Mouse (Mus musculus) embryonic facial prominence, embryonic 13.5 days (tissue): ENCODE results near the gene Jkamp. TPM values are rescaled to one million over a fixed set of nuclear protein-coding genes. Genes with fewer than 3 reads are reported as not detected.
A peak's percentile ranks its signal among the peaks of the same experiment; 100 is the strongest.
"Not testable (repeated sequence)": the region's sequence is repeated elsewhere in the genome, so short reads cannot be mapped to it uniquely, and the experiment has no call there.

Experiments
- ATAC-seq: fragments of 200-750 bp; cut with Nextera tagmentation; 2 replicates; pipeline ENCODE4 v1.8.0; 2017; ENCODE audit warnings: low read depth; ENCODE audit not compliant: insufficient number of reproducible peaks, insufficient read depth, low FRiP score, low TSS enrichment
- H3K27ac ChIP-seq: fragments of 300-500 bp; sonication (generic); 2 replicates; pipeline ENCODE4 v1.5.1; 2015; ENCODE audit warnings: moderate library complexity, mild to moderate bottlenecking, inconsistent platforms
- H3K27me3 ChIP-seq: fragments of 300-500 bp; sonication (generic); 2 replicates; pipeline ENCODE4 v1.6.1; 2015; ENCODE audit warnings: mild to moderate bottlenecking, inconsistent platforms
- H3K36me3 ChIP-seq: fragments of 300-500 bp; sonication (generic); 2 replicates; pipeline ENCODE4 v1.6.1; 2015; ENCODE audit warnings: mild to moderate bottlenecking, inconsistent platforms
- H3K4me1 ChIP-seq: fragments of 300-500 bp; sonication (generic); 2 replicates; pipeline ENCODE4 v1.6.1; 2015; ENCODE audit warnings: inconsistent platforms
- H3K4me2 ChIP-seq: fragments of 300-500 bp; sonication (generic); 2 replicates; pipeline ENCODE4 v1.6.1; 2015; ENCODE audit warnings: moderate library complexity, mild to moderate bottlenecking, inconsistent platforms
- H3K4me3 ChIP-seq: fragments of 300-500 bp; sonication (generic); 2 replicates; pipeline ENCODE4 v1.5.1; 2015; ENCODE audit warnings: mild to moderate bottlenecking, inconsistent platforms
- H3K9ac ChIP-seq: fragments of 300-500 bp; sonication (generic); 2 replicates; pipeline ENCODE4 v1.6.1; 2015; ENCODE audit warnings: mild to moderate bottlenecking, inconsistent platforms
- H3K9me3 ChIP-seq: fragments of 300-500 bp; sonication (generic); 2 replicates; pipeline ENCODE4 v1.6.1; 2016; ENCODE audit warnings: inconsistent platforms
- WGBS: fragments of 180-500 bp; shearing (Covaris S2); methylation state at CpG from one replicate; pipeline ENCODE4 v1.1.7; 2015; ENCODE audit warnings: mixed read lengths; 5-methylcytosine and 5-hydroxymethylcytosine counted together
- polyA plus RNA-seq: library from polyadenylated mRNA; unstranded; fragments of >200 nt; fragmentation: Nextera tagmentation; extraction: Ambion mirVana; gene quantifications from 2 replicates; pipeline ENCODE4 v1.2.1, GENCODE M21; 2015

Gene Jkamp
- polyA plus RNA-seq = 75.3 and 85.3 TPM in 2 replicates

- H3K36me3 ChIP-seq = peaks cover 4% of the 10 kb centered on the region
- peak; percentile 96 for ATAC-seq
- peaks cover 40% of the 10 kb centered on the region for H3K4me1 ChIP-seq
- H3K27me3 ChIP-seq = no peaks in the 10 kb centered on the region
- H3K27ac ChIP-seq = peak within 1 kb of the TSS; percentile 94
- H3K4me3 ChIP-seq = peak within 1 kb of the TSS; percentile 74
- WGBS = under 1% methylated on average over 56 of the region's 60 CpGs
- H3K4me2 ChIP-seq = peak within 1 kb of the TSS; percentile 91
- H3K9me3 ChIP-seq = no peaks in the 10 kb centered on the region
- peak within 1 kb of the TSS; percentile 87 for H3K9ac ChIP-seq
Measured at GRCm38 (mm10) chr12:72085329-72086165, at the start of gene Jkamp, which contains the start of gene L3hypdh. Gene Jkamp (plus strand): TSS chr12:72085589. Gene L3hypdh (minus strand): TSS chr12:72085439.

- H3K9ac ChIP-seq = no peak overlapping the region
- H3K9me3 ChIP-seq = no peaks in the 10 kb centered on the region
- H3K4me1 ChIP-seq = no peaks in the 10 kb centered on the region
- no peak overlapping the region for H3K27ac ChIP-seq
- WGBS = 70% methylated on average over 9 of the region's 9 CpGs
- ATAC-seq = no peak
- no peak overlapping the region for H3K4me3 ChIP-seq
- no peak overlapping the region for H3K4me2 ChIP-seq
- no peaks in the 10 kb centered on the region for H3K27me3 ChIP-seq
- H3K36me3 ChIP-seq = no peaks in the 10 kb centered on the region
Measured at GRCm38 (mm10) chr12:72036097-72036661, 49.2 kb upstream of the Jkamp start.

GRCm38 (mm10) chr12:72037049-72037448 lies 48.3 kb upstream of the Jkamp start:
- no peaks in the 10 kb centered on the region for H3K4me1 ChIP-seq
- no peak overlapping the region for H3K27ac ChIP-seq
- H3K9ac ChIP-seq = no peak overlapping the region
- no peaks in the 10 kb centered on the region for H3K36me3 ChIP-seq
- WGBS = 78% methylated on average over 6 of the region's 6 CpGs
- no peaks in the 10 kb centered on the region for H3K27me3 ChIP-seq
- H3K4me2 ChIP-seq = no peak overlapping the region
- no peak for ATAC-seq
- H3K9me3 ChIP-seq = no peaks in the 10 kb centered on the region
- H3K4me3 ChIP-seq = no peak overlapping the region

- no peaks in the 10 kb centered on the region for H3K27me3 ChIP-seq
- no peak overlapping the region for H3K27ac ChIP-seq
- ATAC-seq = no peak
- H3K9ac ChIP-seq = no peak overlapping the region
- 53% methylated on average over 2 of the region's 2 CpGs for WGBS
- no peak overlapping the region for H3K4me3 ChIP-seq
- no peak overlapping the region for H3K4me2 ChIP-seq
- no peaks in the 10 kb centered on the region for H3K9me3 ChIP-seq
- H3K36me3 ChIP-seq = no peaks in the 10 kb centered on the region
- no peaks in the 10 kb centered on the region for H3K4me1 ChIP-seq
Measured at GRCm38 (mm10) chr12:72038866-72039265, 46.5 kb upstream of the Jkamp start.

- Histone ChIP-seq H3K9me3 (no peaks in the 10 kb centered on the region), H3K27ac (no peak overlapping the region), H3K4me2 (no peak overlapping the region), H3K9ac (no peak overlapping the region), H3K4me3 (no peak overlapping the region), H3K4me1 (no peaks in the 10 kb centered on the region), H3K27me3 (no peaks in the 10 kb centered on the region), H3K36me3 (no peaks in the 10 kb centered on the region)
- 68% methylated on average over 8 of the region's 8 CpGs for WGBS
- no peak for ATAC-seq
Measured at GRCm38 (mm10) chr12:72039501-72039900, 45.9 kb upstream of the Jkamp start.

GRCm38 (mm10) chr12:72041238-72041637 lies 44.2 kb upstream of the Jkamp start:
- ATAC-seq = no peak
- H3K9ac ChIP-seq = no peak overlapping the region
- H3K27me3 ChIP-seq = no peaks in the 10 kb centered on the region
- WGBS = 89% methylated on average over 3 of the region's 3 CpGs
- no peaks in the 10 kb centered on the region for H3K36me3 ChIP-seq
- H3K4me3 ChIP-seq = no peak overlapping the region
- H3K9me3 ChIP-seq = no peaks in the 10 kb centered on the region
- H3K4me1 ChIP-seq = no peaks in the 10 kb centered on the region
- H3K4me2 ChIP-seq = no peak overlapping the region
- H3K27ac ChIP-seq = no peak overlapping the region

- Histone ChIP-seq H3K4me2 (no peak overlapping the region), H3K9me3 (0 out of 2 replicates have a peak, but pooled peaks cover 5% of the 10 kb centered on the region), H3K27ac (no peak overlapping the region), H3K27me3 (no peaks in the 10 kb centered on the region; the same call in 1 of the 2 replicates), H3K9ac (no peak overlapping the region), H3K4me1 (no peaks in the 10 kb centered on the region), H3K36me3 (no peaks in the 10 kb centered on the region), H3K4me3 (no peak overlapping the region)
- 4% methylated on average over 2 of the region's 2 CpGs for WGBS
- no peak for ATAC-seq
Measured at GRCm38 (mm10) chr12:72047513-72047912, 37.9 kb upstream of the Jkamp start.

- not testable (repeated sequence) for H3K4me1 ChIP-seq, H3K9me3 ChIP-seq, H3K27ac ChIP-seq, H3K4me2 ChIP-seq, H3K4me3 ChIP-seq, ATAC-seq, H3K36me3 ChIP-seq, H3K27me3 ChIP-seq, H3K9ac ChIP-seq
- WGBS = 87% methylated on average over 5 of the region's 5 CpGs
Measured at GRCm38 (mm10) chr12:72050156-72050555, 35.2 kb upstream of the Jkamp start.

- no peaks in the 10 kb centered on the region for H3K36me3 ChIP-seq
Measured at GRCm38 (mm10) chr12:72050821-72051220, 34.6 kb upstream of the Jkamp start.

GRCm38 (mm10) chr12:72052571-72052970 lies 32.8 kb upstream of the Jkamp start:
- Histone ChIP-seq H3K36me3 (no peaks in the 10 kb centered on the region), H3K27ac (no peak overlapping the region), H3K4me3 (no peak overlapping the region), H3K4me1 (no peaks in the 10 kb centered on the region), H3K9ac (no peak overlapping the region), H3K27me3 (no peaks in the 10 kb centered on the region; the same call in 1 of the 2 replicates), H3K9me3 (0 out of 2 replicates have a peak, but pooled peaks cover 5% of the 10 kb centered on the region), H3K4me2 (no peak overlapping the region)
- 76% methylated on average over 6 of the region's 6 CpGs for WGBS
- ATAC-seq = no peak

More at GRCm38 (mm10) chr12:72050821-72051220, 34.6 kb upstream of the Jkamp start:
- Histone ChIP-seq H3K27ac (no peak overlapping the region), H3K9me3 (0 out of 2 replicates have a peak, but pooled peaks cover 5% of the 10 kb centered on the region), H3K27me3 (no peaks in the 10 kb centered on the region; the same call in 1 of the 2 replicates), H3K4me3 (no peak overlapping the region), H3K4me1 (no peaks in the 10 kb centered on the region), H3K9ac (no peak overlapping the region), H3K4me2 (no peak overlapping the region)
- ATAC-seq = no peak
- WGBS = 85% methylated on average over 4 of the region's 4 CpGs

GRCm38 (mm10) chr12:72053303-72053702 lies 32.1 kb upstream of the Jkamp start:
- Histone ChIP-seq H3K4me3 (no peak overlapping the region), H3K9ac (no peak overlapping the region), H3K36me3 (no peaks in the 10 kb centered on the region), H3K9me3 (0 out of 2 replicates have a peak, but pooled peaks cover 5% of the 10 kb centered on the region), H3K27ac (no peak overlapping the region), H3K4me1 (no peaks in the 10 kb centered on the region), H3K27me3 (no peaks in the 10 kb centered on the region; the same call in 1 of the 2 replicates), H3K4me2 (no peak overlapping the region)
- ATAC-seq = no peak
- 40% methylated on average over 6 of the region's 6 CpGs for WGBS

GRCm38 (mm10) chr12:72053851-72054250 lies 31.5 kb upstream of the Jkamp start:
- no peaks in the 10 kb centered on the region for H3K4me1 ChIP-seq
- 31% methylated on average over 6 of the region's 6 CpGs for WGBS
- H3K4me2 ChIP-seq = no peak overlapping the region
- H3K27me3 ChIP-seq = no peaks in the 10 kb centered on the region
- H3K9me3 ChIP-seq = 0 out of 2 replicates have a peak, but pooled peaks cover 5% of the 10 kb centered on the region
- H3K4me3 ChIP-seq = no peak overlapping the region
- no peak overlapping the region for H3K27ac ChIP-seq
- no peak for ATAC-seq
- H3K36me3 ChIP-seq = no peaks in the 10 kb centered on the region
- H3K9ac ChIP-seq = no peak overlapping the region
